Mouse (Mus musculus) T-helper 2 cell (primary cell): ENCODE data around the gene Col25a1.

Experiments
- in situ Hi-C: fragments of 300-600 bp; cut with MboI, MseI; formaldehyde crosslinking; loops from one replicate; pipeline ENCODE4 v1.15.1; 2025; ENCODE audit warnings: high pct_unique_total_duplicates

Gene Col25a1

GRCm38 (mm10) chr3:130443842-130444627, 312.7 kb downstream of the Col25a1 start:
- in situ Hi-C loops, result loop anchor here (5.0 to 10.0 kb wide), 2 partner anchors 62 to 1159 kb away; no protein-coding TSS in a partner anchor

GRCm38 (mm10) chr3:130449864-130450263, 318.6 kb downstream of the Col25a1 start:
- in situ Hi-C loops, result loop anchor here (10.0 kb wide), 1 partner anchor 1165 kb away; no protein-coding TSS in a partner anchor

- in situ Hi-C loops, result no loop called here
Measured at GRCm38 (mm10) chr3:130465371-130465770, 334.1 kb downstream of the Col25a1 start.

GRCm38 (mm10) chr3:130473211-130473768, 342.0 kb downstream of the Col25a1 start:
- in situ Hi-C loops, result no loop called here

- in situ Hi-C loops, result no loop called here
Measured at GRCm38 (mm10) chr3:130473970-130474369, 342.7 kb downstream of the Col25a1 start.

GRCm38 (mm10) chr3:130482513-130482912, 351.2 kb downstream of the Col25a1 start:
- in situ Hi-C loops, result no loop called here

- in situ Hi-C loops, result no loop called here
Measured at GRCm38 (mm10) chr3:130488839-130489238, 357.5 kb downstream of the Col25a1 start.

- in situ Hi-C loops, result no loop called here
Measured at GRCm38 (mm10) chr3:130494192-130494591, 362.9 kb downstream of the Col25a1 start.

- in situ Hi-C loops, result no loop called here
Measured at GRCm38 (mm10) chr3:130494665-130495396, 363.5 kb downstream of the Col25a1 start.

GRCm38 (mm10) chr3:130497036-130497435, 365.7 kb downstream of the Col25a1 start:
- in situ Hi-C loops, result no loop called here

GRCm38 (mm10) chr3:130501713-130502112, 370.4 kb downstream of the Col25a1 start:
- in situ Hi-C loops, result no loop called here

GRCm38 (mm10) chr3:130508330-130508729, 377.0 kb downstream of the Col25a1 start:
- in situ Hi-C loops, result no loop called here

- in situ Hi-C loops, result no loop called here
Measured at GRCm38 (mm10) chr3:130518457-130518879, 387.2 kb downstream of the Col25a1 start.

GRCm38 (mm10) chr3:130521834-130522476, 390.7 kb downstream of the Col25a1 start:
- in situ Hi-C loops, result no loop called here

GRCm38 (mm10) chr3:130523019-130523418, 391.7 kb downstream of the Col25a1 start:
- in situ Hi-C loops, result no loop called here

- in situ Hi-C loops, result no loop called here
Measured at GRCm38 (mm10) chr3:130524367-130525137, 393.3 kb downstream of the Col25a1 start.

GRCm38 (mm10) chr3:130535021-130535420, 403.7 kb downstream of the Col25a1 start:
- in situ Hi-C loops, result no loop called here

GRCm38 (mm10) chr3:130541541-130541940, 410.2 kb downstream of the Col25a1 start:
- in situ Hi-C loops, result no loop called here

- in situ Hi-C loops, result no loop called here
Measured at GRCm38 (mm10) chr3:130545995-130546394, 414.7 kb downstream of the Col25a1 start.

- in situ Hi-C loops, result no loop called here
Measured at GRCm38 (mm10) chr3:130549066-130549465, 417.8 kb downstream of the Col25a1 start.

GRCm38 (mm10) chr3:130556263-130556662, 425.0 kb downstream of the Col25a1 start:
- in situ Hi-C loops, result no loop called here
